Mouse (Mus musculus) lung, embryonic 16.5 days (tissue): Measurements from ENCODE around the gene Clcnka. TPM values are rescaled to one million over a fixed set of nuclear protein-coding genes. Genes with fewer than 3 reads are reported as not detected.

Experiments used
- ATAC-seq: fragments of 200-750 bp; cut with Nextera tagmentation; 2 replicates; pipeline ENCODE4 v1.8.0; 2017; ENCODE audit warnings: low read depth, mild to moderate bottlenecking, moderate library complexity
- H3K27ac ChIP-seq: fragments of 300-500 bp; sonication (generic); 2 replicates; pipeline ENCODE4 v1.5.1; 2014; ENCODE audit warnings: mild to moderate bottlenecking, control low read depth, low read length
- H3K27me3 ChIP-seq: fragments of 300-500 bp; sonication (generic); 2 replicates; pipeline ENCODE4 v1.6.1; 2014; ENCODE audit warnings: low read depth, low read length, mixed read lengths; ENCODE audit not compliant: control insufficient read depth, insufficient read depth
- H3K36me3 ChIP-seq: fragments of 300-500 bp; sonication (generic); 2 replicates; pipeline ENCODE4 v1.6.1; 2014; ENCODE audit warnings: low read length; ENCODE audit not compliant: control insufficient read depth, insufficient read depth
- H3K4me1 ChIP-seq: fragments of 300-500 bp; sonication (generic); replicated peaks from 2 replicates; pipeline ENCODE4 v1.6.1; 2014; ENCODE audit warnings: low read length, mixed read lengths; ENCODE audit not compliant: control insufficient read depth, insufficient read depth
- H3K4me2 ChIP-seq: fragments of 300-500 bp; sonication (generic); 2 replicates; pipeline ENCODE4 v1.6.1; 2014; ENCODE audit warnings: low read depth, low read length, control low read depth
- H3K4me3 ChIP-seq: fragments of 300-500 bp; sonication (generic); 2 replicates; pipeline ENCODE4 v1.5.1; 2014; ENCODE audit warnings: mild to moderate bottlenecking, low read length, control low read depth
- H3K9ac ChIP-seq: fragments of 300-500 bp; sonication (generic); 2 replicates; pipeline ENCODE4 v1.6.1; 2014; ENCODE audit warnings: low read length, control low read depth
- H3K9me3 ChIP-seq: fragments of 300-500 bp; sonication (generic); 2 replicates; pipeline ENCODE4 v1.6.1; 2016; ENCODE audit warnings: low read length; ENCODE audit not compliant: control insufficient read depth
- WGBS: fragments of 180-500 bp; shearing (Covaris S2); extraction: QIAGEN DNeasy Blood & Tissue Kit; methylation state at CpG from one replicate; pipeline ENCODE4 v1.1.7; 2014; 5-methylcytosine and 5-hydroxymethylcytosine counted together
- polyA plus RNA-seq: library from polyadenylated mRNA; unstranded; fragments of >200 nt; fragmentation: Nextera tagmentation; extraction: Ambion mirVana; gene quantifications from 2 replicates; pipeline ENCODE4 v1.2.1, GENCODE M21; 2015

Gene Clcnka
- polyA plus RNA-seq = 0.24 and 0.28 TPM in 2 replicates

- 0 out of 2 replicates have a peak within 1 kb of the TSS, but pooled peaks have one; percentile 16 for H3K9ac ChIP-seq
- 35% methylated on average over 12 of the region's 12 CpGs for WGBS
- no peaks in the 10 kb centered on the region for H3K36me3 ChIP-seq
- no peak within 1 kb of the TSS for H3K4me3 ChIP-seq
- peaks cover 5% of the 10 kb centered on the region for H3K4me1 ChIP-seq
- no peak within 1 kb of the TSS for H3K27ac ChIP-seq
- no peaks in the 10 kb centered on the region for H3K9me3 ChIP-seq
- H3K27me3 ChIP-seq = no peaks in the 10 kb centered on the region
- ATAC-seq = peak; percentile 47
- no peak within 1 kb of the TSS for H3K4me2 ChIP-seq
Measured at GRCm38 (mm10) chr4:141398545-141398944, at the start of gene Clcnka. Gene Clcnka (minus strand): TSS chr4:141398724.

GRCm38 (mm10) chr4:141446211-141446610, 47.7 kb upstream of the Clcnka start:
- H3K4me2 ChIP-seq = no peak overlapping the region
- H3K27me3 ChIP-seq = no peaks in the 10 kb centered on the region
- no peak overlapping the region for H3K27ac ChIP-seq
- no peak overlapping the region for H3K9ac ChIP-seq
- ATAC-seq = no peak
- no peaks in the 10 kb centered on the region for H3K9me3 ChIP-seq
- no peak overlapping the region for H3K4me3 ChIP-seq
- H3K4me1 ChIP-seq = peaks cover 13% of the 10 kb centered on the region
- WGBS = 59% methylated on average over 7 of the region's 7 CpGs
- H3K36me3 ChIP-seq = peaks cover 14% of the 10 kb centered on the region

- no peak for ATAC-seq
- peak overlapping the region; percentile 94 for H3K9ac ChIP-seq
- H3K27ac ChIP-seq = no peak overlapping the region
- WGBS = 10% methylated on average over 14 of the region's 14 CpGs
- H3K4me3 ChIP-seq = peak overlapping the region; percentile 96
- peaks cover 14% of the 10 kb centered on the region for H3K36me3 ChIP-seq
- no peaks in the 10 kb centered on the region for H3K9me3 ChIP-seq
- H3K27me3 ChIP-seq = no peaks in the 10 kb centered on the region
- peak overlapping the region; percentile 80 for H3K4me2 ChIP-seq
- peaks cover 13% of the 10 kb centered on the region for H3K4me1 ChIP-seq
Measured at GRCm38 (mm10) chr4:141445328-141445720, 46.8 kb upstream of the Clcnka start.

- peak within 1 kb of the TSS; percentile 37; the same call in 1 of the 2 replicates for H3K27ac ChIP-seq
- H3K4me1 ChIP-seq = peaks cover 13% of the 10 kb centered on the region
- H3K27me3 ChIP-seq = no peaks in the 10 kb centered on the region
- H3K9me3 ChIP-seq = no peaks in the 10 kb centered on the region
- WGBS = under 1% methylated on average over 62 of the region's 102 CpGs
- ATAC-seq = peak; percentile 95
- H3K9ac ChIP-seq = peak within 1 kb of the TSS; percentile 94
- peak within 1 kb of the TSS; percentile 80 for H3K4me2 ChIP-seq
- peak within 1 kb of the TSS; percentile 96 for H3K4me3 ChIP-seq
- H3K36me3 ChIP-seq = peaks cover 12% of the 10 kb centered on the region
Measured at GRCm38 (mm10) chr4:141444451-141445327, 46.2 kb upstream of the Clcnka start, which contains the start of gene Zbtb17. Gene Zbtb17 (plus strand): TSS chr4:141444654.

GRCm38 (mm10) chr4:141443641-141444429, 45.3 kb upstream of the Clcnka start:
- Histone ChIP-seq H3K36me3 (peaks cover 5% of the 10 kb centered on the region; the same call in 1 of the 2 replicates), H3K9me3 (no peaks in the 10 kb centered on the region), H3K4me3 (peak overlapping the region; percentile 96), H3K9ac (peak overlapping the region; percentile 94), H3K27ac (no peak overlapping the region), H3K27me3 (no peaks in the 10 kb centered on the region), H3K4me1 (peaks cover 13% of the 10 kb centered on the region), H3K4me2 (peak overlapping the region; percentile 70)
- no peak for ATAC-seq
- WGBS = 34% methylated on average over 11 of the region's 11 CpGs

- no peak for ATAC-seq
- Histone ChIP-seq H3K27ac (no peak overlapping the region), H3K9ac (no peak overlapping the region), H3K4me2 (no peak overlapping the region), H3K36me3 (no peaks in the 10 kb centered on the region), H3K27me3 (no peaks in the 10 kb centered on the region), H3K9me3 (no peaks in the 10 kb centered on the region), H3K4me3 (no peak overlapping the region), H3K4me1 (peaks cover 12% of the 10 kb centered on the region)
Measured at GRCm38 (mm10) chr4:141440877-141441276, 42.4 kb upstream of the Clcnka start.

GRCm38 (mm10) chr4:141439083-141439803, 40.7 kb upstream of the Clcnka start:
- Histone ChIP-seq H3K27me3 (no peaks in the 10 kb centered on the region), H3K4me2 (no peak overlapping the region), H3K27ac (no peak overlapping the region), H3K4me3 (no peak overlapping the region), H3K9ac (no peak overlapping the region), H3K9me3 (no peaks in the 10 kb centered on the region), H3K4me1 (peaks cover 4% of the 10 kb centered on the region), H3K36me3 (no peaks in the 10 kb centered on the region)
- 73% methylated on average over 12 of the region's 12 CpGs for WGBS
- ATAC-seq = no peak

- Histone ChIP-seq H3K27ac (no peak within 1 kb of the TSS), H3K36me3 (no peaks in the 10 kb centered on the region), H3K4me1 (no peaks in the 10 kb centered on the region), H3K9me3 (no peaks in the 10 kb centered on the region), H3K4me2 (no peak within 1 kb of the TSS), H3K4me3 (no peak within 1 kb of the TSS), H3K9ac (no peak within 1 kb of the TSS), H3K27me3 (no peaks in the 10 kb centered on the region)
- ATAC-seq = no peak
- WGBS = 82% methylated on average over 1 of the region's 1 CpGs
Measured at GRCm38 (mm10) chr4:141435974-141436373, 37.5 kb upstream of the Clcnka start, which contains the start of gene Srarp. Gene Srarp (minus strand): TSS chr4:141436105.
